Mouse (Mus musculus) layer of hippocampus, adult 2 months (tissue): ENCODE measurements around the gene Gm20532. TPM values are rescaled to one million over a fixed set of nuclear protein-coding genes. Genes with fewer than 3 reads are reported as not detected.

Experiments
- DNase-seq, 2 experiments: peaks; one replicate each; pipeline ENCODE4 v3.0.0; 2022; ENCODE audit warnings: low spot score in 2 of 2
- H3K27ac ChIP-seq: fragments of 200-600 bp; 2 replicates; pipeline ENCODE4 v1.8.1; 2022
- H3K4me3 ChIP-seq: fragments of 200-600 bp; 2 replicates; pipeline ENCODE4 v1.8.1; 2022; ENCODE audit warnings: mild to moderate bottlenecking
- CTCF ChIP-seq: fragments of 200-600 bp; conservative IDR thresholded peaks from 2 replicates; pipeline ENCODE4 v1.8.1; 2022; ENCODE audit warnings: antibody characterized with exemption, mild to moderate bottlenecking, moderate library complexity
- total RNA-seq, 2 experiments: library from RNA; stranded (reverse); gene quantifications; 2 replicates each; pipeline ENCODE4 v1.2.3; 2021

Gene Gm20532
- total RNA-seq, 2 experiments from 2014 or later: not detected

- TF ChIP-seq CTCF: no peak
- no peak overlapping the region for H3K4me3 ChIP-seq
Measured at GRCm38 (mm10) chr2:26593211-26594021, 7.0 kb downstream of the Gm20532 start.

GRCm38 (mm10) chr2:26594022-26594346 lies 7.5 kb downstream of the Gm20532 start:
- TF ChIP-seq CTCF: peak; percentile 74

More at GRCm38 (mm10) chr2:26593211-26594021, 7.0 kb downstream of the Gm20532 start:
- H3K27ac ChIP-seq: no peak overlapping the region
- no peak for DNase-seq

DNA sequence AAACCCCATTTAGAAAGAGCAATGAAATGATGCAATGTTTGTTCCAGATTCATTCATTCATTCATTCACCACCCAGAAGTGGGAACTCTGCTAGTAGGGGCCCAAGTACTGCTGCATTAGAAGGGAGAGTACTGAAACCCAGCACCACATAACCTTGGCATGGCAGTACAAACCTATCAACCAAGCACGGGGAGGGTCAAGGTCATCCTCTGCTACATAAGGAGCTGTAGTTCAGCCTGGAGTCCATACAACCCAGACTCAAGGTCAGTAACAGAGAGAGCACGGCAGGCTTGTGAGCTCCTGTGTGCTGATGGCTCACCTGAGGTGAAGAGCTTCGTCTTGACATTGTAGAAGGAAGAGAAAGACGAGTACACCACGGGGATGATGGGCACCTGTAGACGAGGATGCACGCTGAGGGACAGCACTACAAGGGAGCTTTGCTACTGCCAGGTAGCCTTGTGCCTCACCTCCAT lies 8.1 kb downstream of the Gm20532 start:
- Histone ChIP-seq H3K27ac (no peak overlapping the region), H3K4me3 (no peak overlapping the region)
- no peak for DNase-seq
- TF ChIP-seq CTCF: no peak

More at GRCm38 (mm10) chr2:26594022-26594346, 7.5 kb downstream of the Gm20532 start:
- Histone ChIP-seq H3K27ac (no peak overlapping the region), H3K4me3 (no peak overlapping the region)
- peak in 1 of 2 experiments; percentile 35 for DNase-seq

DNA sequence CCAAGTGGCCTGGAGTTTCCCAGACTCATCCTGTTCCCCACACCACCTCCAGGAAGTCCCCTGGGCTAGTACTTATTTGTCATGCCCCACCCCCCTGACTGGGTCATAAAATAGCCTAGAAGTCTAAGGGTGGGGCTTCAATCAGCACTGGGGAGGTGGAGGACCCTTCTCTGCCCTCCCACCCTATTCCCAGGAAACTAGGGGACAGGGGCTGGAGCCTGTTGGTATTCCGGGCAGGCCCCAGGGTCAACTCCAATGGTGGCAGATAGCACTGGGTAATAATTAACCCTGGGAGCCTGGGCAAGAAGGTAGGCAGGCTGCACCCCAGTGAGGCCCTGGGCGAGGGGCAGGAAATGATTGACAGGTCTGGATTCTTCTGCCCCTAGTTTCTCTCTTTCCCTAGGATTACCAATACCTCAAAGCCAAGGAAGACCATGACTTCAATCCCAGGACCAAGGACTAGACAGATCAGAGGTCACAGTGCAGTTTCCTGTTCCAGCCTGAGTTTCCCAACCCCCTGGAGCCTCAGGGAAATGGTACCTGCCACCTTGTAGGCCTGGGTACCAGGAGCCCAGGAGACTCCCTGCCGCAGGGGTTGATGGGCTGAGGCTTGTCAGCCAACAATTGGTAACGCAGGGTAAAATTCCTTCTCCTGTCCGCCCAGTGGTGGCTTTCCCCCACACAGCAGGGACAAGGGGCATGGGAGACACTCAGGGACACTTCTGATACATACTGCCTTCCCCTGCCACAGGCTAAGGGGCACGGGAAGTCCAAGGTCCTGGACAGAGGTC lies 8.7 kb downstream of the Gm20532 start:
- Histone ChIP-seq H3K27ac (no peak overlapping the region), H3K4me3 (no peak overlapping the region)
- DNase-seq: no peak
- TF ChIP-seq CTCF: no peak

DNA sequence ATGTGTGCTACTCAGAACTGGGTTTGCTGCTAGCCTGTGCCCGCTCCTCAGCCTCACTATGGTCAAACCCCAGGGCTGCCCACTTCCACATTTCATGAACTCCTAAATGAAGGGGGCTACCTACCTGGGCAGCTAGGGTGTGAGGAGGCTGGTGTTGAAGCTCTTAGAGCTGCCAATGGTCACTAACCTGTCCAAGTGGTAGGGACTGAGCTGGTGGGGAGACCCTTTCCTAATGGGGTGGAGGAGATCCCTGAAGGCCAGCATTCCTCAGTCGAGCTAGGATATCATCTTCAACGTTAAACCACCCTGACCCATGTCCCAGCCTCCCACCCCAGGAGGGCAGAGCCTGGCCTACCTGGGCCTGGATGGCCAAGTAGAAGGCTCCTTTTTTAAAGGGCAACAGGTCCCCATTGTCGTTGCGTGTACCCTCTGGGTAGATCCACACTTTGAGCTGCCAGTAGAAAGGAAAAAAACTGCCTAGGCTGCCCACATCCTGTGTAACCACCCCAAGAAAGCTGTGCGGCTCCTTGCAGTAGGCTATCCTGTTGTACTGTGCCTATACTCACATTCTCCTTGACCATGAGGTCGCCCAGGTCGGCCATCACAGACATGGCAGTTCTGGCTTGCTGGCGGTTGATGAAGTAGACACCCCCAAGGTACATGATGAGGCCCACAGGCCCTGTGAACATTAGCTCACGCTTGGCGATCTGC lies 9.4 kb downstream of the Gm20532 start:
- H3K27ac ChIP-seq: no peak overlapping the region
- no peak for TF ChIP-seq CTCF
- DNase-seq: no peak
- no peak overlapping the region for H3K4me3 ChIP-seq

- no peak for DNase-seq
- Histone ChIP-seq H3K4me3 (no peak overlapping the region), H3K27ac (no peak overlapping the region)
- TF ChIP-seq CTCF: no peak
Measured at GRCm38 (mm10) chr2:26596898-26597297, 10.5 kb downstream of the Gm20532 start.

DNA sequence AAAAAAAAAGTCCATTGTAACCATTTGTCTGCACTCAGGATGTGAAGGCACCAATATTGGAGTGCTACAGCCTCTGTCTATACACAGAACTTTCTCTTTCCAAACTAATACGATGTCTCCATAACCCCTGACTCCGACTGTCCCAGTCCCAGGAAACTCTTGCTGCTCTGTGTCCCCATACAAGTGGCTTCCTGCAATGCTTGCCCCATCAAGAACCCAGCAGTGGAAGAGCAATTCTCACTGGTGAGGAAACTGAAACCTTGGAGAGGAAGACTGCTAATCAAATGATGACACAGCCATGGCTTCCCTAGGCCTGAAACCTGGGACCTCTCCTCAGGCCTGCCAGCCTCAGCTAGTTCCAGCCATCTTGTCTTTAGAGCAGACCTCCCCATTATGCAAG lies 11.4 kb downstream of the Gm20532 start:
- TF ChIP-seq CTCF: no peak
- Histone ChIP-seq H3K4me3 (no peak overlapping the region), H3K27ac (no peak overlapping the region)
- DNase-seq: no peak

GRCm38 (mm10) chr2:26598462-26598861 lies 12.0 kb downstream of the Gm20532 start:
- no peak overlapping the region for H3K4me3 ChIP-seq
- TF ChIP-seq CTCF: no peak
- H3K27ac ChIP-seq: no peak overlapping the region
- DNase-seq: no peak

GRCm38 (mm10) chr2:26599965-26600364 lies 13.5 kb downstream of the Gm20532 start:
- Histone ChIP-seq H3K4me3 (no peak overlapping the region), H3K27ac (no peak overlapping the region)
- no peak for TF ChIP-seq CTCF
- no peak for DNase-seq

GRCm38 (mm10) chr2:26600664-26601063 lies 14.2 kb downstream of the Gm20532 start:
- no peak for TF ChIP-seq CTCF
- Histone ChIP-seq H3K4me3 (no peak overlapping the region), H3K27ac (no peak overlapping the region)
- DNase-seq: no peak

- no peak for TF ChIP-seq CTCF
- DNase-seq: no peak
- no peak overlapping the region for H3K27ac ChIP-seq
- H3K4me3 ChIP-seq: no peak overlapping the region
Measured at GRCm38 (mm10) chr2:26601595-26601994, 15.2 kb downstream of the Gm20532 start.

- Histone ChIP-seq H3K4me3 (no peak overlapping the region), H3K27ac (no peak overlapping the region)
- DNase-seq: no peak
- TF ChIP-seq CTCF: no peak
Measured at GRCm38 (mm10) chr2:26602631-26603030, 16.2 kb downstream of the Gm20532 start.

- TF ChIP-seq CTCF: no peak
- no peak for DNase-seq
- H3K27ac ChIP-seq: no peak overlapping the region
- H3K4me3 ChIP-seq: peak overlapping the region; percentile 65; the same call in 1 of the 2 replicates
Measured at GRCm38 (mm10) chr2:26603159-26603558, 16.7 kb downstream of the Gm20532 start.
